Mouse (Mus musculus) fat pad, adult 2 months (tissue): ENCODE data around the gene Gm21119.
"Not testable (repeated sequence)": the region's sequence is repeated elsewhere in the genome, so short reads cannot be mapped to it uniquely, and the experiment has no call there.

Source experiments
- DNase-seq: peaks from one replicate; pipeline ENCODE4 v3.0.0-alpha.2; 2011; ENCODE audit warnings: low read depth, low spot score; ENCODE audit errors: extremely low read depth

Gene Gm21119

DNA sequence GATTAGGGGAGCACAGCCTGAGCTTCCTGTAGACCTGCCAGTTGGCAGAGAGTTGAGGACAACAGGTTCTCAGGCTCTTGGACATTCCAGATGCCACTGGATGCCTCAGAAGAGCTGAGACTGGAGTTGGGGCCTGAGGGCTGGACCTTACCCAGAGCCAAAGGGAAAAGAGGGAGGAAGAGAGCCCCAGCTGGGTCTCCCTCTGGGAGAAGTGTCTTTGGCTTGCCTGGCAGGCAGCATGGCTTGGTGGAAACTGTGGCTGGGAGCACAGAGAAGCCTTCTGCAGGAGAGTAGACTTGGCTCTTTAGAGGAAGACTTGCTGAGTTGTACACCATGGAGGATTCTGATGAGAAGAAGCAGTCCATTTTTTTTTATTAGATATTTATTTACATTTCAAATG is 38.3 kb downstream of the Gm21119 start:
- DNase-seq, result not testable (repeated sequence)

GRCm38 (mm10) chr8:20678418-20678817 is 63.7 kb downstream of the Gm21119 start:
- DNase-seq, result not testable (repeated sequence)
